Mouse (Mus musculus): ENCODE results near the gene Tbl2. TPM values are rescaled to one million over a fixed set of nuclear protein-coding genes. Genes with fewer than 3 reads are reported as not detected.

The Tbl2 gene
- polyA plus RNA-seq (2014; fragmentation: Nextera tagmentation; extraction: Ambion mirVana) = 10.7 and 15.3 TPM in 2 replicates

DNA sequence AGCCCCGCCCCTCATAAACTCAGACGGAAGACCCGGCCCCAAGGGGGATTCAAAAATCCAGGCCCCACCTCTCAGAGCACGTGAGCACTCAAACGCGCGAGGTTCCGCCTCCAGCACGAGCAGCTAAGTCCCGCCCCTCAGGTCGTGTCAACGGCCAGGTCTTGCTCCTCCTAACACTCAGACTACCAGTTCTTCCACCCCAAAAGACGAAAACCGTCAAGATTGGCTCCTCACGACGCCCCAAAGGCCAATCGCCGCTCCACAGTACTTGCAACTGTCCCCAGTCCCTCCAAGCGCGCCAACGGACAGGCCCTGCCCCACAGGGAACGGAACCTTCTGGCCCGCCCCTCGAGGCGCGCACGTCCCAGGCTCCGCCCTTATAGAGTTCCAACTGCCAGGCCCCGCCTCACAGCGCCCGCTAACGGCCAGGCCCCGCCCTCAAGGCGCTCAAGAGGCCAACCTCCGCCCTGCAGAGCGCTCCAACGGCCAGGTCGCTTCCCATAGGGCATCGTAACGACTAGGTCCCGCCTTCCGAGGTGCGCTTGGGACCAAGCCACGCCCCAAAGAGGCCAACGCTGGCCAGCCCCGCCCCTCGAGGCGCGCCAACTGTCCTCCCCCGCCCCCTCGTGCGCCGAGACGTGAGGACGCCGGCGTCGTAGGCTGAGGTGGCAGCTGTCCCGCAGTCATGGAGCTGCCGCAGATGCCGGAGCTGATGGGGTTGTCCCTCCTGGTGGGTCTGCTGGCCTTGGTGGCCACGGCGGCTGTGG, at the start of gene Tbl2:
Gene Tbl2, plus strand, starts transcription at position 605 of the 767 bp plus-strand sequence.
- Histone ChIP-seq H3K9me3 (ENCODE audit: control insufficient read depth, low read length) (no peaks in the 10 kb centered on the region), H3K9ac (replicated peaks; ENCODE audit: low read length) (peak within 1 kb of the TSS; percentile 69), H3K36me3 (ENCODE audit: control insufficient read depth, insufficient read depth, low read length) (peaks cover 8% of the 10 kb centered on the region), H3K4me3 (replicated peaks; ENCODE audit: low read depth, low read length) (peak within 1 kb of the TSS; percentile 71), H3K4me1 (ENCODE audit: control insufficient read depth, insufficient read depth, low read length) (peaks cover 12% of the 10 kb centered on the region; the same call in 1 of the 2 replicates), H3K27me3 (ENCODE audit: control insufficient read depth, insufficient read depth, low read length) (no peaks in the 10 kb centered on the region), H3K27ac (replicated peaks; ENCODE audit: low read depth, low read length) (peak within 1 kb of the TSS; percentile 82), H3K4me2 (ENCODE audit: low read length) (peak within 1 kb of the TSS; percentile 84)
- ATAC-seq (ENCODE audit: low FRiP score, low TSS enrichment) = peak; percentile 98
- peak; percentile 98 for DNase-seq
- WGBS = under 1% methylated on average over 63 of the region's 63 CpGs

DNA sequence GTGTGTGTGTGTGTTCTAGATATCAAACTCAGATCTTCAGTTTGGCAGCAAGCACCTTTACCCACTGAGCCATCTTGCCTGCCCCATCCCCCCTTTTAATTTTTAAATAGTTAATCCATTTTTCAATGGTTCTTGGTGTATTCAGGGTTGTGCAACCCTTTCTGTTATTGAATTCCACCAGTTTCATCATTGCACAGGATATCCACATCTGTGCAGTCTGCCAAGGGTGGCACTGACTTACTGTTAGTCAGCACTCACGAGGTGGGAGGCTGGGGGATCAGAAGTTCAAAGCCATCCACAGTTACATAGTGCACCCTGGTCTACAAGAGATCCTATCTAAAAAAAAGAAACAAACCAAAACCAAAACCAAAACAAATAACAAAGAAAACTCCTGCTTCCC, 48.5 kb upstream of the Tbl2 start:
- DNase-seq (no peak), ATAC-seq (ENCODE audit: low FRiP score, low TSS enrichment) (no peak)
- Histone ChIP-seq H3K4me3 (replicated peaks; ENCODE audit: low read depth, low read length) (no peak overlapping the region), H3K4me2 (ENCODE audit: low read length) (no peak overlapping the region), H3K36me3 (ENCODE audit: control insufficient read depth, insufficient read depth, low read length) (no peaks in the 10 kb centered on the region), H3K9ac (replicated peaks; ENCODE audit: low read length) (no peak overlapping the region), H3K4me1 (ENCODE audit: control insufficient read depth, insufficient read depth, low read length) (no peaks in the 10 kb centered on the region), H3K9me3 (ENCODE audit: control insufficient read depth, low read length) (no peaks in the 10 kb centered on the region), H3K27me3 (ENCODE audit: control insufficient read depth, insufficient read depth, low read length) (0 out of 2 replicates have a peak, but pooled peaks cover 3% of the 10 kb centered on the region), H3K27ac (replicated peaks; ENCODE audit: low read depth, low read length) (no peak overlapping the region)
- 80% methylated on average over 1 of the region's 1 CpGs for WGBS

DNA sequence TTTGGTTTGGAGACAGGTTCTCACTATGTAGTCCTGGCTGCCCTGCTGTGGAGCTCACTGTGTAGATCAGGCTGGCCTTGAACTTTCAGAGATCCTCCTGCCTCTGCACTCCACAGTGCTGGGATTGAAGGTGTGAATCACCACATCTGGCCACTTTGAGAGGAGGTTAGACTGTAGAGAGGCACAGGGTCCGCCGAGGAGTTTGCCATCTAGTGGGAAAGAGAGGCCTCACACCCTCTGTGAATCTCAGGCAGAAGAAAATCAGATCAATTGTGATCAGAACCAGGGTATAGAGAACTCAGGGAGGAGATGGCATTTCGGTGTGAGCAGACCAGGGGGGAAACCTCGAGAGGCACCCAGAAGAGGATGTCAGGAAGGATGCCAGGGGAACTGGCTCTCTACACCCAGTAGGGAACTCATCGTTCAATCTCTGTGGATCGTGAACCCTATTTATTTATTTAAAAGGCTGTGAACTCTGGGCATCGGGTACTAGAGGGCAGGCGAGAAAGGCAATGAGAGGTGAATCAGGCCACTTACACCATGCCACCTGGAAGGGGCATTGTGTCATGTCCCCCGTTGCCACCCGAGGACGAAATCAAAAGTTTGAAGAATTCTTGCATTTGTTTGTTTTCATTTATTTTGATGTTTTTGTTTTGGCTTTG, 45.3 kb upstream of the Tbl2 start:
- Histone ChIP-seq H3K4me1 (ENCODE audit: control insufficient read depth, insufficient read depth, low read length) (no peaks in the 10 kb centered on the region), H3K36me3 (ENCODE audit: control insufficient read depth, insufficient read depth, low read length) (no peaks in the 10 kb centered on the region), H3K9me3 (ENCODE audit: control insufficient read depth, low read length) (no peaks in the 10 kb centered on the region), H3K27ac (replicated peaks; ENCODE audit: low read depth, low read length) (no peak overlapping the region), H3K9ac (replicated peaks; ENCODE audit: low read length) (no peak overlapping the region), H3K27me3 (ENCODE audit: control insufficient read depth, insufficient read depth, low read length) (peaks cover 33% of the 10 kb centered on the region), H3K4me2 (ENCODE audit: low read length) (no peak overlapping the region), H3K4me3 (replicated peaks; ENCODE audit: low read depth, low read length) (no peak overlapping the region)
- DNase-seq = peak; percentile 26
- 69% methylated on average over 11 of the region's 11 CpGs for WGBS
- no peak for ATAC-seq (ENCODE audit: low FRiP score, low TSS enrichment)

DNA sequence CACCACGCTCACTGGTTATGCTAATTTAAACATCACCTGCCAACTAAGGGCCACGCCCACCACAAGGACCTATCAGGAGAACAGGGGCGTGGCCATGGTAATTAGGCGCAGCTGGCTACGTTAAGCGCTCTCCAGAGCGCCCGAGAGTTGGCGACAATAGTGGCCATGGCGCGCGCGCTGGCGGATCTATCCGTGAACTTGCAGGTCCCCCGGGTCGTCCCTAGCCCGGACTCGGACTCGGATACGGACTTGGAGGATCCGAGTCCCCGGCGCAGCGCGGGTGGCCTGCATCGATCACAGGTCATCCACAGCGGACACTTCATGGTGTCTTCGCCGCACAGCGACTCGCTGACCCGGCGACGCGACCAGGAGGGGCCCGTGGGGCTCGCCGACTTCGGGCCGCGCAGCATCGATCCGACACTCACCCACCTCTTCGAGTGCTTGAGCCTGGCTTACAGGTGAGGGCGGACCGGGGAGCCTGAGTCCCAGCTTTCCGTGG, 42.6 kb upstream of the Tbl2 start:
- Histone ChIP-seq H3K27me3 (ENCODE audit: control insufficient read depth, insufficient read depth, low read length) (peaks cover 37% of the 10 kb centered on the region), H3K9ac (replicated peaks; ENCODE audit: low read length) (peak overlapping the region; percentile 45; the same call in 1 of the 2 replicates), H3K9me3 (ENCODE audit: control insufficient read depth, low read length) (no peaks in the 10 kb centered on the region), H3K4me2 (ENCODE audit: low read length) (peak overlapping the region; percentile 86), H3K36me3 (ENCODE audit: control insufficient read depth, insufficient read depth, low read length) (no peaks in the 10 kb centered on the region), H3K4me1 (ENCODE audit: control insufficient read depth, insufficient read depth, low read length) (no peaks in the 10 kb centered on the region), H3K27ac (replicated peaks; ENCODE audit: low read depth, low read length) (no peak overlapping the region), H3K4me3 (replicated peaks; ENCODE audit: low read depth, low read length) (peak overlapping the region; percentile 47)
- ATAC-seq (ENCODE audit: low FRiP score, low TSS enrichment) (peak; percentile 79; the same call in 1 of the 2 replicates), DNase-seq (peak; percentile 93)
- under 1% methylated on average over 48 of the region's 48 CpGs for whole genome bisulfite sequencing

DNA sequence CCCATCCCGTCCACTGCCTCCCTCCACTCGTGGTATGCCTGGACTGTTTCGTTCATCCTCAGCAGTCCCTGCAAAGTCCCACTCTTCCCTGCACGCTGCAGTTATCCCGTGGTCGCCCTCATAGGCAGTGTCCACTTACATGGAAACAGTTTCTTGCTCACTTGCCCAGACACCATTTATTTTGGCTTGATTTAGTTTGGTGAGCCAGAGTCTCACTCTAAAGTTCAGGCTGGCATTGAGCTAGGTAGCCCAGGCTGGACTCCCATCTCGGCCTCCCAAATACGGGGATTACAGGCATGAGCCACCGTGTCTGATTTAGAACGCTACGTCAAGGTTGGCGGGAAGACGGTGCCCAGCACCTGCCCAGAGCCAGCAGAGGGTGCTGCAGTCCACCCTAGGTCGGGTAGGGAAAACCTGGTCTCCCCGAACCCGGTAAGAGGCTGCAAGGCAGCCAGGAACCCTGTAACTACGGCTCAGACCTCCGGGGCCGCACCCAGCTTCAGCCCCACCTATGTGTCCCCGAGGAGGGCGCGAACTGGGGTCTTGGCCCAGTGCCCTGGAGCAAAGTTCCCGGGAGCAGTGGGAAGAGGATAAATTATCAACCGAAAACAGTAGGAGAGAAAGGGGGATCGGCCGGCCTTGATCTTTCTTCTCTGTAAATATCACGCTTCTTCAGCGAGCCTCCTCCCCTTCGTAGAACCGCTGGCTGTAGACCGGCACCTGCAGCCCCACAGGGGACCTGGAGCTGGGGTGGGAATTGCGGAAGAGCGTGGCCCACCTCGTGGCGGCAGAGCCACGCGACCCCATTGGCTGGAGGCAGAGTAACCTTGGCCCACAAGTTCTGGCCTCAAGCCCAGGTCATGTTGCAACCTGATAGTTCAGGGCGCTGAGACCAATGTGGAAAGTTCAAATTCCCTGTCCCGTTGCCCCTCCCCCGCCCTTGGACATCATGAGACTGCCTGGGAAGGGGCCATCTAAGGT, 41.6 kb upstream of the Tbl2 start:
- Histone ChIP-seq H3K36me3 (ENCODE audit: control insufficient read depth, insufficient read depth, low read length) (no peaks in the 10 kb centered on the region), H3K9ac (replicated peaks; ENCODE audit: low read length) (no peak overlapping the region), H3K27ac (replicated peaks; ENCODE audit: low read depth, low read length) (no peak overlapping the region), H3K9me3 (ENCODE audit: control insufficient read depth, low read length) (no peaks in the 10 kb centered on the region), H3K4me2 (ENCODE audit: low read length) (peak overlapping the region; percentile 86), H3K4me1 (ENCODE audit: control insufficient read depth, insufficient read depth, low read length) (no peaks in the 10 kb centered on the region), H3K4me3 (replicated peaks; ENCODE audit: low read depth, low read length) (peak overlapping the region; percentile 47; the same call in 1 of the 2 replicates), H3K27me3 (ENCODE audit: control insufficient read depth, insufficient read depth, low read length) (peaks cover 37% of the 10 kb centered on the region)
- DNase-seq (peak; percentile 68), ATAC-seq (ENCODE audit: low FRiP score, low TSS enrichment) (no peak; the same call in 1 of the 2 replicates)
- 7% methylated on average over 40 of the region's 40 CpGs for WGBS

DNA sequence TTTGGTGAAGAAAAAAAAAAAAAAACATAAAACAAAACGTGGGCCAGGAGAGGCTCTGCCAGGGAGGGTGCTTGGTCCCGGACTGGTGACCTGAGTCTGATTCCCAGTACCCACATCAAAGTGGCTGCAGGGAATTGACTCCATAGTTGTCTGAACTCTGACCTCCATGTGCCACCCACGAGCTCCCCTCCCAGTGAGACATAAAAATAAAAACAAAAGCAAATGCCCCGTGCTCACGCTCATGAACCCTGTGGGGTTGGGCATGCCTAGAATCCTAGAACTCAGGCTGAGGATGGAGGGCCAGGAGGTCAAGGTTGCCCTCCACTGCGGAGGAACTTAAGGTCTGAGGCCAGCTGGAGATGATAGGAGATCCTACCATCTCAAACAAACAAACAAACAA, 40.4 kb upstream of the Tbl2 start:
- Histone ChIP-seq H3K4me3 (replicated peaks; ENCODE audit: low read depth, low read length) (no peak overlapping the region), H3K4me2 (ENCODE audit: low read length) (no peak overlapping the region), H3K27ac (replicated peaks; ENCODE audit: low read depth, low read length) (no peak overlapping the region), H3K27me3 (ENCODE audit: control insufficient read depth, insufficient read depth, low read length) (peaks cover 37% of the 10 kb centered on the region), H3K4me1 (ENCODE audit: control insufficient read depth, insufficient read depth, low read length) (no peaks in the 10 kb centered on the region), H3K9ac (replicated peaks; ENCODE audit: low read length) (no peak overlapping the region), H3K9me3 (ENCODE audit: control insufficient read depth, low read length) (no peaks in the 10 kb centered on the region), H3K36me3 (ENCODE audit: control insufficient read depth, insufficient read depth, low read length) (no peaks in the 10 kb centered on the region)
- 60% methylated on average over 6 of the region's 6 CpGs for WGBS
- DNase-seq = no peak
- no peak for ATAC-seq (ENCODE audit: low FRiP score, low TSS enrichment)

DNA sequence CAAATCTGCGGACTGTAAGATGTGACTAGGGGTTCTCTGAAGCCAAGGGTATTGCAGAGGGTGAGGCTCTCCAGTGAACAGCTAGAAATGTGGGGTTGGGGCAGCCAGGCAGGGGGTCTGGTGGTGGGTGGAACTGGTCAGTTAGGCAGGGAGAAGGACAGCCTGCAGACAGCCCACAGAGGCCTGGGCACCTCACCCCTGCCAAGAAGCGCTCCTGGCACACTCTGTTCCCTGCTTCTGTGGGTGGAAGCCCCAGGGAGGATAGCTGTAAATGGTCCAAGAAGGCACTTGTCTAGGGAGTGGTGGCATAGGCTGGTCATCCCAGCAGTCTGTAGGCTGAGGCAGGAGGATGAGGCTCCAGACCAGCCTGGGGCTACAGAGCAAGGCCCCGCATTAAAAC, 40.0 kb upstream of the Tbl2 start:
- H3K4me3 ChIP-seq (replicated peaks; ENCODE audit: low read depth, low read length) = no peak overlapping the region
- H3K4me1 ChIP-seq (ENCODE audit: control insufficient read depth, insufficient read depth, low read length) = no peaks in the 10 kb centered on the region
- peaks cover 37% of the 10 kb centered on the region for H3K27me3 ChIP-seq (ENCODE audit: control insufficient read depth, insufficient read depth, low read length)
- no peak for DNase-seq
- H3K4me2 ChIP-seq (ENCODE audit: low read length) = no peak overlapping the region
- no peak overlapping the region for H3K9ac ChIP-seq (replicated peaks; ENCODE audit: low read length)
- H3K9me3 ChIP-seq (ENCODE audit: control insufficient read depth, low read length) = no peaks in the 10 kb centered on the region
- H3K27ac ChIP-seq (replicated peaks; ENCODE audit: low read depth, low read length) = no peak overlapping the region
- ATAC-seq (ENCODE audit: low FRiP score, low TSS enrichment) = no peak
- H3K36me3 ChIP-seq (ENCODE audit: control insufficient read depth, insufficient read depth, low read length) = no peaks in the 10 kb centered on the region
- 97% methylated on average over 3 of the region's 3 CpGs for WGBS

DNA sequence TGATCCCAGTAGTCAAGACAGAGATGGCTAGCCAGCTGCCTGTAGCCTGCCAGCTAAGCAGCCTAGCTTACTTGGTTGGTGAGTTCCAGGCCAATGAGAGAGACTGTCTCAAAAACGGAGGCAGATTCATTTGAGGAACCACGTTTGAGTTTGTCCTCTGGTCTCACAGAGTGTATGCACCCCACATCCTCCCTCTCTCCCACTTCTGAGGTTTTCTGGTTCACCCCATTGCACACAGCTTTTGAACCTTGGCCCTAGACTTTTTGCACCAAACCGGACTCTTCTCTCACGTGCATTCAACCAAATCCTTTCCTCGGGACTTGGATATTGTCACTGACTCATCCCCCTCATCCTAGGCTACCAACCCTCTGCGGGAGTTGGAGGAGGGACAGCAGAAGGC, 39.5 kb upstream of the Tbl2 start:
- DNase-seq (no peak), ATAC-seq (ENCODE audit: low FRiP score, low TSS enrichment) (no peak)
- Histone ChIP-seq H3K36me3 (ENCODE audit: control insufficient read depth, insufficient read depth, low read length) (no peaks in the 10 kb centered on the region), H3K4me2 (ENCODE audit: low read length) (no peak overlapping the region), H3K9me3 (ENCODE audit: control insufficient read depth, low read length) (no peaks in the 10 kb centered on the region), H3K4me3 (replicated peaks; ENCODE audit: low read depth, low read length) (no peak overlapping the region), H3K27me3 (ENCODE audit: control insufficient read depth, insufficient read depth, low read length) (peaks cover 37% of the 10 kb centered on the region), H3K9ac (replicated peaks; ENCODE audit: low read length) (no peak overlapping the region), H3K27ac (replicated peaks; ENCODE audit: low read depth, low read length) (no peak overlapping the region), H3K4me1 (ENCODE audit: control insufficient read depth, insufficient read depth, low read length) (no peaks in the 10 kb centered on the region)
- WGBS = 57% methylated on average over 6 of the region's 6 CpGs
